Mouse (Mus musculus) heart, adult 2 months (tissue): Measurements from ENCODE around the gene Ppargc1a.

Source experiments
- CTCF ChIP-seq: fragments of 200-600 bp; IDR thresholded peaks from 2 replicates; pipeline ENCODE4 v1.8.1; 2022; ENCODE audit warnings: antibody characterized with exemption, mild to moderate bottlenecking, moderate library complexity
- POLR2A ChIP-seq: fragments of 200-500 bp; IDR thresholded peaks from 2 replicates; pipeline ENCODE4 v1.6.1; 2011; ENCODE audit warnings: mild to moderate bottlenecking, low read depth, low read length, control low read depth; ENCODE audit not compliant: insufficient read depth

- no peak for TF ChIP-seq POLR2A
- TF ChIP-seq CTCF = no peak
Measured at GRCm38 (mm10) chr5:51466036-51466435, 101.5 kb downstream of the Ppargc1a start.
